13 mouse cellular contexts compared by ENCODE assay signal in genomic region chr12:77595821-77596220, GRCm38 (mm10).
"Had no signal": no experiment of that assay in that cellular context is flagged by ENCODE, and none has a peak within 500 bp of the region (broad histone marks: within the 10 kb centered on the region; RNA-seq: fewer than 3 reads in every experiment).

No protein-coding gene starts in this region.

- H3K4me2 ChIP-seq: limb, embryonic 13.5 days; midbrain, embryonic 13.5 days; neural tube, embryonic 15.5 days had no signal

- H3K27ac ChIP-seq: limb, embryonic 13.5 days; liver, embryonic 14.5 days; midbrain, embryonic 13.5 days; neural tube, embryonic 15.5 days; stomach, postnatal 0 days had no signal

- H3K9me3 ChIP-seq: limb, embryonic 13.5 days; midbrain, embryonic 13.5 days; neural tube, embryonic 15.5 days had no signal

- H3K36me3 ChIP-seq: limb, embryonic 13.5 days; midbrain, embryonic 13.5 days; neural tube, embryonic 15.5 days had no signal

- H3K4me3 ChIP-seq: limb, embryonic 13.5 days; midbrain, embryonic 13.5 days; myocyte; neural tube, embryonic 15.5 days had no signal

- ATAC-seq: midbrain, embryonic 13.5 days had no signal

- H3K9ac ChIP-seq: limb, embryonic 13.5 days; liver, embryonic 14.5 days; midbrain, embryonic 13.5 days; neural tube, embryonic 15.5 days had no signal

- H3K27me3 ChIP-seq: limb, embryonic 13.5 days; midbrain, embryonic 13.5 days; neural tube, embryonic 15.5 days had no signal

- DNase-seq: kidney, postnatal 25 days; layer of hippocampus, adult 9-11 months; layer of hippocampus, postnatal 36 days; lung, adult 18-20 months; right cerebral cortex, adult 18-20 months; right cerebral cortex, postnatal 25 days; thymus, postnatal 4 days had no signal
